Mouse (Mus musculus): ENCODE data around the gene Nanp. TPM values are rescaled to one million over a fixed set of nuclear protein-coding genes. Genes with fewer than 3 reads are reported as not detected.

The Nanp gene
- 39.0 and 39.3 TPM in 2 replicates for polyA plus RNA-seq (2014; fragmentation: Nextera tagmentation; extraction: Ambion mirVana)

DNA sequence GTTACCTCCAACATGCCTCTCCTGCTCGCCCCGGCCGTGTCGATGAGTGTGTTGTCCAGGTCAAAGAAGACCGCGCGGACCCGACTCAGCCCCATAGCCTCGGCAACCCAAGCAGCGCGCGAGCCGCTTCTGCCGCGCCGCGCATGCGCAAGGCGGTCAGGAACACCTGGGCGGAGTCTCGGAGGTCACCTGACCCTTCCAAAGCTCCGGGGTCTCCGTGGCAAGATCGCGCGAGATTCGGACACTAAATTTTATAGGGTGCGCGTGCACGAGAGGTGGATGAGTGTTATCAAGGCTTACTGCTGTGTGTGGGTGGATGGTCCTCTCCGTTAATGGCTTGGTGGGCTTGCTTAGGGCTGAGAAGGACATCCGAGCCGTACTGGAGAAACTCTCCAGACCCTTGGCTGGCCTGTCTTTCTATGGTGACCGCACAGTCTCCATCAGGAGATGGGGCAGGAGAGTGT, at the start of gene Nanp, which contains the start of gene Ninl:
Gene Nanp, minus strand, starts transcription at position 167 of the 464 bp plus-strand sequence.
Gene Ninl, minus strand, starts transcription at position 151 of the 464 bp plus-strand sequence.
- H3K27me3 ChIP-seq (replicated peaks; ENCODE audit: control insufficient read depth, insufficient read depth, low read length) = no peaks in the 10 kb centered on the region
- peak within 1 kb of the TSS; percentile 73 for H3K4me2 ChIP-seq (ENCODE audit: low read depth, low read length)
- H3K36me3 ChIP-seq (ENCODE audit: control insufficient read depth, insufficient read depth, low read length) = no peaks in the 10 kb centered on the region
- 0% methylated on average over 13 of the region's 34 CpGs for WGBS
- H3K27ac ChIP-seq (replicated peaks; ENCODE audit: low read depth, low read length) = peak within 1 kb of the TSS; percentile 82
- DNase-seq (ENCODE audit: low spot score) = peak; percentile 98
- H3K4me1 ChIP-seq (ENCODE audit: control insufficient read depth, insufficient read depth, low read length) = peaks cover 8% of the 10 kb centered on the region
- no peaks in the 10 kb centered on the region for H3K9me3 ChIP-seq (ENCODE audit: control insufficient read depth, low read length)
- peak within 1 kb of the TSS; percentile 99 for H3K9ac ChIP-seq (ENCODE audit: low read depth, low read length)
- H3K4me3 ChIP-seq (ENCODE audit: low read depth, low read length) = peak within 1 kb of the TSS; percentile 97
- ATAC-seq (ENCODE audit: low read depth) = peak; percentile 93

- Histone ChIP-seq H3K9me3 (ENCODE audit: control insufficient read depth, low read length) (no peaks in the 10 kb centered on the region), H3K4me2 (ENCODE audit: low read depth, low read length) (no peak overlapping the region), H3K27me3 (replicated peaks; ENCODE audit: control insufficient read depth, insufficient read depth, low read length) (no peaks in the 10 kb centered on the region), H3K4me1 (ENCODE audit: control insufficient read depth, insufficient read depth, low read length) (no peaks in the 10 kb centered on the region), H3K9ac (ENCODE audit: low read depth, low read length) (no peak overlapping the region), H3K4me3 (ENCODE audit: low read depth, low read length) (no peak overlapping the region), H3K27ac (replicated peaks; ENCODE audit: low read depth, low read length) (no peak overlapping the region), H3K36me3 (ENCODE audit: control insufficient read depth, insufficient read depth, low read length) (no peaks in the 10 kb centered on the region)
- 86% methylated on average over 1 of the region's 1 CpGs for WGBS
- no peak for DNase-seq (ENCODE audit: low spot score)
- no peak for ATAC-seq (ENCODE audit: low read depth)
Measured at GRCm38 (mm10) chr2:151056637-151057036, 17.4 kb upstream of the Nanp start.

DNA sequence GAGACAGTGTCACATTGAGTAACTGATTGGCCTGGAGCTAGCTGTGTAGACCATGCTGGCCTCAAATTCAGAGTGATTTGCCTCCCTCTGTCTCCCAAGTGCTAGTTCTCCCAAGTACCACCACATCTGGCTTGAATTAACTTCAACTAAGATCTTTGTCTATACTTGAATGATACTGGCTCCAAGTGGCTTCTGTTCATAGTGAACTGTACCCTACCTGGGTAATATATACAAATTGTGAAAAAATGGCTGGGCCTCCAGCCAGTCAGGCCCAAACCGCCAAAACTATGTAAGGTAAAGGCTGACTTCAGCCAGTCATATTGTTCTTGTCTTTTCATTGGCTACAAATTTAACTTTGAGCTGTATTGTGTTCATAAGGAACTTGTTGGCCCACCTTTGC, 1.2 kb upstream of the Nanp start:
- Histone ChIP-seq H3K36me3 (ENCODE audit: control insufficient read depth, insufficient read depth, low read length) (no peaks in the 10 kb centered on the region), H3K27ac (replicated peaks; ENCODE audit: low read depth, low read length) (no peak overlapping the region), H3K4me2 (ENCODE audit: low read depth, low read length) (no peak overlapping the region), H3K9me3 (ENCODE audit: control insufficient read depth, low read length) (no peaks in the 10 kb centered on the region), H3K9ac (ENCODE audit: low read depth, low read length) (no peak overlapping the region), H3K4me3 (ENCODE audit: low read depth, low read length) (no peak overlapping the region), H3K27me3 (replicated peaks; ENCODE audit: control insufficient read depth, insufficient read depth, low read length) (no peaks in the 10 kb centered on the region), H3K4me1 (ENCODE audit: control insufficient read depth, insufficient read depth, low read length) (peaks cover 8% of the 10 kb centered on the region)
- WGBS = 85% methylated on average over 1 of the region's 1 CpGs
- DNase-seq (ENCODE audit: low spot score) (no peak), ATAC-seq (ENCODE audit: low read depth) (no peak)

- ATAC-seq (ENCODE audit: low read depth) (peak; percentile 24), DNase-seq (ENCODE audit: low spot score) (no peak)
- Histone ChIP-seq H3K9me3 (ENCODE audit: control insufficient read depth, low read length) (no peaks in the 10 kb centered on the region), H3K4me3 (ENCODE audit: low read depth, low read length) (peak overlapping the region; percentile 97), H3K27ac (replicated peaks; ENCODE audit: low read depth, low read length) (no peak overlapping the region; the same call in 1 of the 2 replicates), H3K27me3 (replicated peaks; ENCODE audit: control insufficient read depth, insufficient read depth, low read length) (no peaks in the 10 kb centered on the region), H3K4me2 (ENCODE audit: low read depth, low read length) (peak overlapping the region; percentile 73), H3K4me1 (ENCODE audit: control insufficient read depth, insufficient read depth, low read length) (peaks cover 8% of the 10 kb centered on the region), H3K36me3 (ENCODE audit: control insufficient read depth, insufficient read depth, low read length) (no peaks in the 10 kb centered on the region), H3K9ac (ENCODE audit: low read depth, low read length) (peak overlapping the region; percentile 99)
- 45% methylated on average over 8 of the region's 8 CpGs for WGBS
Measured at GRCm38 (mm10) chr2:151039726-151040125, 528 bp upstream of the Nanp start.

DNA sequence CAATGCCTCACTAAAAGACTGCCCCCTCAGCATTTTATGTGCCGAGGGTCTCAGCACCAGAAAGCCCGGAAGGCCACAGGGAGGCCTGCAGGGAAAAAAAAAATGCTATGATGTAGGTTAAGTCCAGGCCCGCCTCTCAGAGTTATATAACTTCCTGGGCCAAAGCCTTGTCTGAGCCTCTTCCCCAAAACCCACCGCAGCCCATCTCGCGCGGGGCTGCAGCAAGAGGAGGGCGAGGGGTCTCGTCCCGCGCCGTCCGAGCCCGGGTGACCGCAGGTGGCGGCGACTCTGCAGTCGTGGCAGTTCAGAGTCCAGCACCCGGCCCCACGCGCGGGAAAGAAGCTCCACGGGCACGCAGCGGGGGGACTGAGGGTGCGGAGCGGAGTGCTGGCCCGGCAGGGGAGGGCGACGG, 381 bp downstream of the Nanp start:
- H3K36me3 ChIP-seq (ENCODE audit: control insufficient read depth, insufficient read depth, low read length) = no peaks in the 10 kb centered on the region
- H3K4me1 ChIP-seq (ENCODE audit: control insufficient read depth, insufficient read depth, low read length) = peaks cover 8% of the 10 kb centered on the region
- peak; percentile 65 for ATAC-seq (ENCODE audit: low read depth)
- DNase-seq (ENCODE audit: low spot score) = peak; percentile 65
- peak overlapping the region; percentile 99 for H3K9ac ChIP-seq (ENCODE audit: low read depth, low read length)
- peak overlapping the region; percentile 97 for H3K4me3 ChIP-seq (ENCODE audit: low read depth, low read length)
- H3K27me3 ChIP-seq (replicated peaks; ENCODE audit: control insufficient read depth, insufficient read depth, low read length) = no peaks in the 10 kb centered on the region
- peak overlapping the region; percentile 73 for H3K4me2 ChIP-seq (ENCODE audit: low read depth, low read length)
- H3K27ac ChIP-seq (replicated peaks; ENCODE audit: low read depth, low read length) = peak overlapping the region; percentile 82
- 0% methylated on average over 14 of the region's 30 CpGs for WGBS
- no peaks in the 10 kb centered on the region for H3K9me3 ChIP-seq (ENCODE audit: control insufficient read depth, low read length)

GRCm38 (mm10) chr2:151037876-151038552, 1.2 kb downstream of the Nanp start:
- Histone ChIP-seq H3K9me3 (ENCODE audit: control insufficient read depth, low read length) (no peaks in the 10 kb centered on the region), H3K4me2 (ENCODE audit: low read depth, low read length) (peak overlapping the region; percentile 73), H3K9ac (ENCODE audit: low read depth, low read length) (peak overlapping the region; percentile 99), H3K27ac (replicated peaks; ENCODE audit: low read depth, low read length) (no peak overlapping the region), H3K36me3 (ENCODE audit: control insufficient read depth, insufficient read depth, low read length) (no peaks in the 10 kb centered on the region), H3K4me1 (ENCODE audit: control insufficient read depth, insufficient read depth, low read length) (peaks cover 8% of the 10 kb centered on the region), H3K27me3 (replicated peaks; ENCODE audit: control insufficient read depth, insufficient read depth, low read length) (no peaks in the 10 kb centered on the region), H3K4me3 (ENCODE audit: low read depth, low read length) (peak overlapping the region; percentile 97)
- ATAC-seq (ENCODE audit: low read depth) = no peak
- no peak for DNase-seq (ENCODE audit: low spot score)
- 65% methylated on average over 18 of the region's 18 CpGs for WGBS

DNA sequence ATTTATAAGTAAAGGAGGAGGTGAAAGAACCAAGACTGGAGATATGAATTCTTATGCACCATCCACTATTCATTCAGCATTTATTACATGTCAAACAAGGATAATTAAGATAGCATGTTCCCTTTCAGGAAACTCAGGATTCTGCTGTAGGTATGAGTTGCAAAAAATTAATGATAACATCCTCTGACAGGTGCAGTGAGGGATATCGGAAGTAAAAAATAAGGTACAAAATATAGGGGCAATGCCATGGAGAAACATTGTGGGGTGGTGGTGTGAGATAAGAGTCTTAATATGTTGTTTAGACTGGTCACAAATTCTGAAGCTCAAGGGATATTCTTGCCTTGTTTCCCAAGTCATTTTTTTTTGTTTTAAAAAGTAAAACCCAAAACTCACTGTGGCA, 1.9 kb downstream of the Nanp start:
- H3K4me3 ChIP-seq (ENCODE audit: low read depth, low read length) = no peak overlapping the region; the same call in 1 of the 2 replicates
- H3K36me3 ChIP-seq (ENCODE audit: control insufficient read depth, insufficient read depth, low read length) = no peaks in the 10 kb centered on the region
- H3K4me1 ChIP-seq (ENCODE audit: control insufficient read depth, insufficient read depth, low read length) = peaks cover 8% of the 10 kb centered on the region
- no peak overlapping the region for H3K27ac ChIP-seq (replicated peaks; ENCODE audit: low read depth, low read length)
- WGBS = 91% methylated on average over 1 of the region's 1 CpGs
- ATAC-seq (ENCODE audit: low read depth) = no peak
- H3K27me3 ChIP-seq (replicated peaks; ENCODE audit: control insufficient read depth, insufficient read depth, low read length) = no peaks in the 10 kb centered on the region
- no peaks in the 10 kb centered on the region for H3K9me3 ChIP-seq (ENCODE audit: control insufficient read depth, low read length)
- H3K9ac ChIP-seq (ENCODE audit: low read depth, low read length) = no peak overlapping the region
- H3K4me2 ChIP-seq (ENCODE audit: low read depth, low read length) = peak overlapping the region; percentile 73; the same call in 1 of the 2 replicates
- no peak for DNase-seq (ENCODE audit: low spot score)

DNA sequence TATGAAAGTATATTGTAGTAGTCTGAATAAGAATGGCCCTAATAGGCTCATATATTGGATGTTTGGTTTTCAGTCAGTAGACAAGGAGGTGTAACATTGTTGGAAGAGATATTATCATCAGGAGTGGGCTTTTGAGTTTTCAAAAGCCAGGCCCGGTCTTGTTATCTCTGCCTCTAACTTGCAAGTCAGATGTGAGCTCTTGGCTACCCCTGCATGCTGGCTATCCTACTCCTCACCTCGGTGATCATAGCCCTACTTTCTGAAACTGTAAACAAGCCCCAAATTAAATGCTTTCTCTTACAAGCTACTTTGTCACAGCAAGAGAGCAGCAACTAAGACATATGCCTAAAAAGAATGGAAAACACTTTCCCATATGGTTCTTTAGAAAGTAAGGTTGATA, 2.5 kb downstream of the Nanp start:
- no peak overlapping the region for H3K4me3 ChIP-seq (ENCODE audit: low read depth, low read length)
- H3K36me3 ChIP-seq (ENCODE audit: control insufficient read depth, insufficient read depth, low read length) = no peaks in the 10 kb centered on the region
- H3K9ac ChIP-seq (ENCODE audit: low read depth, low read length) = no peak overlapping the region
- DNase-seq (ENCODE audit: low spot score) = no peak
- no peak overlapping the region for H3K27ac ChIP-seq (replicated peaks; ENCODE audit: low read depth, low read length)
- 98% methylated on average over 2 of the region's 2 CpGs for WGBS
- no peak overlapping the region for H3K4me2 ChIP-seq (ENCODE audit: low read depth, low read length)
- H3K4me1 ChIP-seq (ENCODE audit: control insufficient read depth, insufficient read depth, low read length) = peaks cover 8% of the 10 kb centered on the region
- no peaks in the 10 kb centered on the region for H3K27me3 ChIP-seq (replicated peaks; ENCODE audit: control insufficient read depth, insufficient read depth, low read length)
- ATAC-seq (ENCODE audit: low read depth) = no peak
- no peaks in the 10 kb centered on the region for H3K9me3 ChIP-seq (ENCODE audit: control insufficient read depth, low read length)

DNA sequence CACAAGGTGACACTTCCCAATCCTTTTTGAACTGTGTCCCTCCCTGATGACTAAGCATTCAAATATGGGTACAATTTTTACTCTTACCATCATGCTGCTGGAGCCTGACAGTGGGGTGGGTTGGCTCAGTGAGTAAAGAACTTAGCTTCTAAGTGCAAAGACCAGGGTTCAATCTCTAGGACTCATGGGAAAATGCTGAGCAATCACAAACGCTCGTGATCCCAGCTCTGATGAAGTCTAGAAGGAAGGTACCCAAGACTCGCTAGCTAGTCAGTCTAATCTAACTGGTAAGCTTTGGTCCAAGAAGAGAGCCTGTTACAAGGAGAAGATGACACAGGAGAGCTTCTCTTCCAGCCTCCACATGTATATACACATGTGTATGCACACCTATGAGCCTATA, 4.8 kb downstream of the Nanp start:
- WGBS = 88% methylated on average over 3 of the region's 3 CpGs
- no peak for ATAC-seq (ENCODE audit: low read depth)

More for the DNA sequence above, 4.8 kb downstream of the Nanp start:
- Histone ChIP-seq H3K4me1 (ENCODE audit: control insufficient read depth, insufficient read depth, low read length) (peaks cover 8% of the 10 kb centered on the region), H3K27me3 (replicated peaks; ENCODE audit: control insufficient read depth, insufficient read depth, low read length) (no peaks in the 10 kb centered on the region), H3K36me3 (ENCODE audit: control insufficient read depth, insufficient read depth, low read length) (peaks cover under 1% of the 10 kb centered on the region), H3K9ac (ENCODE audit: low read depth, low read length) (no peak overlapping the region), H3K9me3 (ENCODE audit: control insufficient read depth, low read length) (no peaks in the 10 kb centered on the region), H3K27ac (replicated peaks; ENCODE audit: low read depth, low read length) (no peak overlapping the region), H3K4me2 (ENCODE audit: low read depth, low read length) (no peak overlapping the region), H3K4me3 (ENCODE audit: low read depth, low read length) (no peak overlapping the region)
- DNase-seq (ENCODE audit: low spot score) = no peak
